Mouse (Mus musculus) frontal cortex, postnatal 25 days (tissue): ENCODE data around the gene Fbxl8.

Experiments used
- DNase-seq, 2 experiments: peaks; one replicate each; pipeline ENCODE4 v3.0.0; 2022; ENCODE audit warnings: low spot score in 2 of 2

Fbxl8 gene

GRCm38 (mm10) chr8:105257318-105258114, 6.9 kb upstream of the Fbxl8 start:
- DNase-seq: no peak

- no peak for DNase-seq
Observed at GRCm38 (mm10) chr8:105258911-105259720, 5.3 kb upstream of the Fbxl8 start.

DNA sequence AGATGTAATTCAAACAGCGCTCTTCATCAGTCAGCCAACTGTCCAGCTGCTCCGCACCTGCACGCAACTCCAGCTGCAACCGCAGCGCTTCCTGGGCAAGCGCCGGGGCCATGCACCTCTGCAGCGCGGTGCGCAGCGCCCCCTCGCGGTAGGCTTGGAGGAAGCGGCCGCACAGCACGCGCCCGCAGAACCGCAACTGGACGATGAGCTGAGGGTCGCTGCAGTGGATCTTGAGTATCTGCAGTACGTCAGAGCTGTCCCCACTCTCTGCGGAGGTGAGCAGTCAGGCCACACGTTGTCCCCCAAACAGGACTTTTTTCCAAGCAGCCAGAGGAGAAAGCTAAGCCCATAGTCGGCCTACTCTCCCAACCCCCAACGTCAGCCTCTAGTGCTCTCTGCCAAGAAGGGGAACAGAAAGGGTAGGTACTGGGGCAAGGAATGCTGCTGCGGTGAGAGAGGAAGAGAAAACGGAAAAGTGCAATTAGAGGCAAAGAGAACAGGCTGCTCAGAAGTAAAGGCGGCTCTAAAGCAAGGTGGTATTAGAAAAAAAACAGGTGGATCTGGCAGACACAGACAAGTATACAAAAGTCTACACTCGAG, 4.6 kb upstream of the Fbxl8 start:
- peak; percentile 56 to 63 for DNase-seq

DNA sequence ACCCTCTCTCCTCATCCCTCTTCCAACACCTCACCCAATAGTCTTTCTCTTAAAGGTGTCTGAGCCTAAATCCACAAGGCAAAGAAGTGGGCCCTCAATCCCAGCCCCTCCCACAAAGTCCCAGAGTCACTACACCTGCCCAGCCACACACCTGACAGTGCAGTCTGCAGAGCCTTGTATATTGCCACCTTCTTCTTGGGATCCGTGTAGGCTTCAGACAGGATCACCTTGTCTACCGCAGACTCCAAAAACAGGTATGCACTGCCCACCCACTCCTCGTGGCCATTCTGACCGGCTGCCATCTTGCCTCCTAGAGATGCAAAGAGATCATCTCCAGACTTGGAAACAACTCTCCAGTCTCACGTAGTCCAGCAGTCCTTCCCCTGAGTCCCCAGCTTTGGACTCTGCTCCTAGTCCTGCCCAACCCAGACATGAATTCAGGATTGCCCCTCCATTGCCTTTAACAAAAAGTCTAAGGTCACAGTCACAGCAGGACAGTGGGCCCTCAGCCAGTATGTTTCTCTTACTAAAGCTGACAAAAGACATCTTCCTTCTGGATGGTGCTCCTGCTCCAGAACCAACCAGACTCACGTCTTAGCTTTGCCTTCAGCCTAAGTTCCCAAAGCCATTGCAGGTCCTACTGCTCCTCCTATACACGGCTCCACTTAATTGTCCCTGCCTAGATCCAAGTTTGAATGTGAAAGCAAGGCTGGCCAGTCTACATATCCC, 3.9 kb upstream of the Fbxl8 start:
- no peak for DNase-seq

- DNase-seq: no peak
Observed at GRCm38 (mm10) chr8:105261326-105261980, 3.0 kb upstream of the Fbxl8 start.

DNA sequence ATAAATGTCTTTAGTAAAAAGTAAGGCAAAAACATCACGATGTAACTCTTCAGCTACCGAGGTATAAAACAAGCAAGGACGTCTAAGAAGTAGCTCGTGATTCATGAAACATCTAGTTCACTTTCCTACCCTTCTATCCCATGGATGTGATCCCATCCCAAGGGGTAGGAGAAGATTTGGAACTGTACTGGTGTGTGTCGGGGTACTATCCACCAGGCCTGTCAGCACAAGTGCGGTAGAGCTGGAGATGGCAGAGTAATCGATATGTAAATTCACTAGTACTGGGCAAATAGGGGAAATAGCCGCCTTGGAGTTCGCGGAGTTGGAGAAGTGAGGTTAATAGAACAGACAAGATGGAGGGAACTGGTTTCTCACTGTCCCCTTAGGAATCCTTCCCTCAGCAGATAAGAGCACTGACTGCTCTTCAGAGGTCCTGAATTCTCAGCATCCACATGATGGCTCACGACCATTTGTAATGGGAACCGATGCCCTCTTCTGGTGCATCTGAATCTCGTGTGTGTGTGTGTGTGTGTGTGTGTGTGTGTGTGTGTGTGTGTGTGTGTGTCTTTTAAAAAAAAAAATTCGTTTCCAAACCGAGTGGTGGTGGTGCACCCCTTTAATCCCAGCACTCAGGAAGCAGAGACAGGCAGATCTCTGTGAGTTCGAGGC, 1.1 kb upstream of the Fbxl8 start:
- DNase-seq: no peak

GRCm38 (mm10) chr8:105265128-105265527, 680 bp downstream of the Fbxl8 start:
- no peak for DNase-seq

GRCm38 (mm10) chr8:105266775-105267174, 2.3 kb downstream of the Fbxl8 start:
- no peak for DNase-seq

DNA sequence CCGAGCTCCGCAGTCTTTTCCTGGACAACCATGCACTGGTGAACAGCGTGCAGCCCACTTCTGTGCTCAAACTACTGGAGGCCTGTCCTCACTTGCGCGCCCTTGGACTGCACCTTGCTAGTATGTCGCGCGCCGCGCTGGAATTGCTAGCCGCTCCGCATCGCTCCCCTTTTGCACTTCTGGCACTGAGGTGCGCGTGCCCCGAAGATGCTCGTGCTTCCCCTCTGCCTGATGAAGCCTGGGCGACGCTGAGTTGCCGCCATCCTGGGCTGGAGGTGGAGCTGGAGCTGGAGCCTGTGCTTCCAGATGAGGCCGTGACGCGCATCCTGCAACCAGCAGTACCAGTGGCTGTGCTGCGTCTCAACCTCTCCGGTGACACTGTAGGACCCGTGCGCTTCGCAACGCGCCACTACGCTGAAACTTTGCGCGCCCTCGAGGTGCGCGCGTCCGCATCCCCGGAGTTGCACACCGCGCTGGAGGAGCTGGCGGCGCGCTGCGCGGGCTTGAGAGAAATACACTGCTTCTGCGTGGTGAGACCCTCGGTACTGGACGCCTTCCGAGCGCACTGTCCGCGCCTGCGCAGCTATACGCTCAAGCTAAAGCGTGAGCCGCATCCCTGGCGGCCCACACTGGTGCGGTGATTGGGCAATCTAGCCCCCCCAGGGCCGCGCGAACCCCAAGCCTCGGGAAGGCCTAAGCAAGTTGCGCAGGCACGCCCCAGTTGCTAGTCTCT, 4.1 kb downstream of the Fbxl8 start:
- peak; percentile 61 to 71 for DNase-seq

- no peak for DNase-seq
Observed at GRCm38 (mm10) chr8:105269075-105269458, 4.6 kb downstream of the Fbxl8 start.

GRCm38 (mm10) chr8:105269461-105269947, 5.1 kb downstream of the Fbxl8 start, which contains the start of gene Hsf4:
Gene Hsf4 (plus strand): TSS chr8:105269801.
- no peak for DNase-seq

DNA sequence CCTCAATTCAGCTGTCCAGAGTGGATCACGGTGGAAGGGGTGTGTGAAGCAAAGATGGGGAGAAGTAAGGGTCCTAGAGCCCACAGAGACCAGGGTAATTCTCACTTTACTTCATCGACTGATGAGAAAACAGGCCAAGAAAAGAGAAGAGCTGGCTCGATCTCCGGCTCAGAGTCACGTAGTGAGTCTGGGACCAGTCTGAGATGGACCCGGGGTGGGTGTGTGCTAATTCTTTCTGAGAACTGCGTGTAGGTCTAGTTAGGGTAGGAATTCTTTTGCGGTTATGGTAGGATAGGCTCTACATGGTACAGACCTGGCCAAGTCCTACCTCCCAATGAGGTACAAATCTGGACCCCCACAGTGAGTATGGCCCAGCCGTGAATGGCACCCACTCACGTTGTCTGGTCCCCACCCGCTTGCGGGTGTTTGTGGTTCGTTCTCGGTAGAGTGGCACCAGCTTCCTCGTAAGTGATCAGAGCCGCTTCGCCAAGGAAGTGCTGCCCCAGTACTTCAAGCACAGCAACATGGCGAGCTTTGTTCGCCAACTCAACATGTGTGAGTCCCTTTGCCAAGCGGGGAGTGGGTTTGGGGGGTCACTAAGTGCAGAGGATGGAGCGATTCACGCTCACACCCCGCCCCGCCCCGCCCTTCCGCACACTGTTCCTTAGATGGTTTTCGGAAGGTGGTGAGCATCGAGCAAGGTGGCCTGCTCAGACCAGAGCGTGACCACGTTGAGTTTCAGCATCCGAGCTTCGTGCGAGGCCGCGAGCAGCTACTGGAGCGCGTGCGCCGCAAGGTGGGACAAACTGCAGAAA, 5.9 kb downstream of the Fbxl8 start:
- DNase-seq: no peak

- DNase-seq: no peak
Observed at GRCm38 (mm10) chr8:105270916-105271186, 6.4 kb downstream of the Fbxl8 start.

DNA sequence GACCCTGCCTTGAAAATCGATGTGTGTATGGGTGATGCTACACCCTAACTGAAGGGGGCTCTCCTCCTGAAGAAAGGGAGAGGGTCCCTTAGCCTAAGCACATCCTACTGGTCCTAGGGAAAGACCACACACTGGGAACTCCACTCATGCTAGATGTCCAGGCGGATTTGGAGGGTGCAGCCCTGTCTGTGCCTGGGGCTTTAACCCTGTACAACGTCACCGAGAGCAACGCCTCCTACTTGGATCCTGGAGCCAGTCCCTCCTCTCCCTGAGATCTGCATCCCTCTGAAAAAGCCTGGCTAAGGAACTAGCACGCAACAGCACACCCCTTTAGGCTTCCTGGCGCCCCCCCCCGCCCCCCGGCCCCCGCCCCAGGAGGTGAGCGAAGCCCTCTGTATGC, 10.9 kb downstream of the Fbxl8 start:
- no peak for DNase-seq

DNA sequence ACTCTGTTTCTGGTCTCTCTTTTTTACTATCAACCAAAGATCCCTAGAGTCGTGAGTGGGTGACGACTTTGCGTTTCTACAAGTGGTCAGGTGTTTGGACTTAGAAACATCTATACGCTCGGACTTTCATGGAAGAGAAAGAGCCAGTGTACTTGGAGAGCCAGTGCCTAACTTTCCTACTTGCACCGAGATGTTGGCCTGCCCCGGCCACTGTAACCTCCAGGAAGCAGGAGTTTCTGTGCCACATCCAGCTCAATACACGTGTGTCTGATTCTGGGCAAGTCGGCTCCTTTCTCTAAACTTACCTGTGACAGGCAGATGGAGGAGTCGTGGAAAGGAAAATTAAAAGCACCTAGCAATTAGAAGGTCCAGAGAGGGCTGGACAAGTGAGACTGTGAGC, 11.4 kb downstream of the Fbxl8 start, which contains the start of gene Nol3:
Nol3 (plus strand) TSS at position 301 of the 400 bp plus-strand sequence.
- DNase-seq: no peak

- DNase-seq: no peak
Observed at GRCm38 (mm10) chr8:105276292-105277120, 12.1 kb downstream of the Fbxl8 start.

GRCm38 (mm10) chr8:105278911-105279334, 14.5 kb downstream of the Fbxl8 start:
- DNase-seq: peak in 1 of 2 experiments; percentile 72

GRCm38 (mm10) chr8:105280567-105280966, 16.1 kb downstream of the Fbxl8 start:
- DNase-seq: no peak
